Mouse (Mus musculus) R1 (cell line): ENCODE measurements around the gene Gatad2b.
"Not testable (repeated sequence)": the region's sequence is repeated elsewhere in the genome, so short reads cannot be mapped to it uniquely, and the experiment has no call there.

Source experiments
- DNase-seq: peaks from one replicate; pipeline ENCODE4 v3.0.0-alpha.2; 2018; ENCODE audit warnings: low read depth, low spot score

The Gatad2b gene

DNA sequence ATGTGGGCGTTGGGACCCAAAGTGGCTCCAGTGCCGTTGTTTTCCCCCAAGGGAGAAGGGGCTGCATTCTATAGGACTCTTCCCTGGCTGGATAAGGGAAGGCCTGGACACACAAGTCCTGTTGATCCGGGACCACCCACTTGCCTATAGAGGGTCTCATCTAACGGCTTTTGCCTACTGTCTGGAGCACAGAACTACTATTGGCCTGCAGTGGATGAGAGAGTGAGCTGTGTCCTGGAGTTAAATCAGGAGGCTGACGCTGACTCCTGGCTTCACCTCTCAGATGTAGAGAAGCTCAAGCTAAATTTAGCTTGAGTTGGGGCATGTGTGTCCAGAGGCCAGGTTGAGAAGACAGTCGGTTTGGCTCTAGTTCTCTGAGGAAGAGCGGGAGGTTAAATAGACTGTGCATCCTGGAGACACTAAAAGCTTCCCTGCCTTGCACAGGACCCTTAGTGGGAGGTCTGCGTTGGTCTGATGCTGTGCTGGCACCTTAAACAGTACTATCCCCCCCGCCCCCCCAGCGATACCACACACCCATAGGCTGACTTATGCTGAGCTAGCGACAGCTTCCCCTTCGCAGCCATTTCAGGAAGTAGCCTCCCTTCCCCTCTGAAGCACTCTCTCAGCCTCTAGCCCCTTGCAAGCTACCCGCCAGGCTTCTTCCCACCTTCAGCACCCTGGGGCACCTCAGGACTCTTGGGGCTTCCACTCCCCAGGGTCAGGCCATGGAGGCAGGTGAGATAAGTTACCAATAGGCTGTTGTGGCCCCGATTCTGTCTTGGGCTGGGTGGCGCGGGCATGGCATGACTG is 26.8 kb upstream of the Gatad2b start:
- peak; percentile 20 for DNase-seq

DNA sequence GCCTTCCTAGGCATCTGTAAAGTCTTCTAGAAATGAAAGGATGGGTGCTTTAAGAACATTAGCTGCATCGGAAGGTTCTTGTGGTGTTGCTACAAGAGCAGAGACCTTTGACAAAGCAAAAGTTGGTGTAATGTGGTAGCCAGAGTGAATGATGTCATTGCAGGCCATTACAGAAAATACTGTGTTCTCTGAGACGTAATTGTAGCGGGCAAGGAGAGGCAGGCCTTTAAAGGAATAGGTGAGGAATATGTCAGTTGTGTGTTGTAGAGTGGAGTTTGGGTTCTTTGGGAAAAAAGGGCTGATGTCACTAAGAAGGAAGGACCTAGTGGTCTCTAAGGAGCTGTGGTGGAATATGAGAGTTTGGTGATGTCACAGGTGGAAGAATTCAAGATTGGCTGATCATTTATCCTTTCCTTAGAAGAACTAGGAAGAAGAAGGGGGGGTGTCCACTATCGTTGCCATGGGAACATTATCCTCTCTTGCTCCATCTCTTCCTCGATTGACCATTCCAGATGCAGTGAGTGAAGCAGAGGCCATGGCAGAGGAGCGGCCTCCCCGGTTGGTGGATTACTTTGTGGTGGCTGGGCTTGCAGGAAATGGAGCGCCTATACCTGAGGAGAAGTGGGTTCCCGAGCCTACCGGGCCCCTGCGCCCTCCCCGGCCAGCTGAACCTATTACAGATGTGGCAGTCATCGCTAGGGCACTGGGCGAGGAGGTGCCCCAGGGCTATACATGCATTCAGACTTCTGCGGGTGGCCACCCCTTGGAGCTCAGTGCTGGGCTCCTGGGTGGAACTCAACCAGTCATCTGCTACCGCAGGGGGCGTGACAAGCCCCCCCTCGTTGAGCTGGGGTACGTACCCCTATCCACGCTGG is 25.8 kb upstream of the Gatad2b start:
- DNase-seq, result no peak

DNA sequence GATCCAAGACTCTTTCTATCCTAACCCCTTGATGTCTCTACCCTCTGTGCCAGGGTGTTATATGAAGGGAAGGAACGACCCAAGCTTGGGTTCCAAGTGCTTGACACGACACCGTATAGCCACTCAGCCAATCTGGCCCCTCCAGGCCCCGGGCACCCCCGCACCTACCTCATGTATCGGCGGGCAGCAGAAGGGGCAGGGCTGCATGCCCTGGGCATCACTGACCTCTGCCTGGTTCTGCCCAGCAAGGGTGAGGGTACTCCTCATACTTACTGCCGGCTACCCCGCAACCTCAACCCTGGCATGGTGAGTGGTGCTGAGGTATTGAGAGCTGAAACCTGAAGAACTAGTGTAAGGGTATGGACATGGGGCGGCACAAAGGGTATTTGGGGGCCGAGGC is 24.8 kb upstream of the Gatad2b start:
- no peak for DNase-seq

DNA sequence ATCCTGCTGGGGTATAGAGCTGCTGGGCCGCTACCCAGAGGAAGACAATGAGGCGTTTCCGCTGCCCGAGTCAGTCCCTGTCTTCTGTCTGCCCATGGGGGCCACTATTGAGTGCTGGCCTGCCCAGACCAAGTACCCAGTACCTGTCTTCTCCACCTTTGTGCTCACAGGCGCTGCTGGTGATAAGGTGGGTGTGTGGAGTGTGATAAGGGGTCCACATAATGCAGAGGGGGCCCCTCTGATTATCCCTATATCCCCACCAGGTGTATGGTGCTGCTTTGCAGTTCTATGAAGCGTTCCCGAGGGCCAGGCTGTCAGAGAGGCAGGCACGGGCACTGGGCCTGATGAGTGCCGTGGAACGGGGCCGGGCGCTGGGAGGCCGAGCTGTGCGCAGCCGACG is 24.0 kb upstream of the Gatad2b start:
- DNase-seq, result no peak

DNA sequence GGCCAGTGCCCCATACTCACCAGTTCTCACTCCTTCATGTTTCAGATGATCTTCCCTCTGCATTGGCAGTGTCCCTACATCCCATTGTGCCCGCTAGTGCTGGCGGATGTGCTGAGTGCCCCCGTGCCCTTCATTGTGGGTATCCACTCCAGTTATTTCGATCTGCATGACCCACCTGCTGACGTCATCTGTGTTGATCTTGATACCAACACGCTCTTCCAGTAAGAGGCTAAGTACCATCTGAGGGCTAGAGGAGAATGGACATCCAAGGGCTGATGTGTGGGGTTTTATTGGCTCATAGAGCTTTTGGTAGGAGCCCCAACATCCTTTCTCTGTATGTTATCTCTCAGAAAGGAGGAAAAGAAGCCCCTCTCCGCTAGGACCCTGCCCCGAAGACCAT is 22.2 kb upstream of the Gatad2b start:
- DNase-seq, result no peak

DNA sequence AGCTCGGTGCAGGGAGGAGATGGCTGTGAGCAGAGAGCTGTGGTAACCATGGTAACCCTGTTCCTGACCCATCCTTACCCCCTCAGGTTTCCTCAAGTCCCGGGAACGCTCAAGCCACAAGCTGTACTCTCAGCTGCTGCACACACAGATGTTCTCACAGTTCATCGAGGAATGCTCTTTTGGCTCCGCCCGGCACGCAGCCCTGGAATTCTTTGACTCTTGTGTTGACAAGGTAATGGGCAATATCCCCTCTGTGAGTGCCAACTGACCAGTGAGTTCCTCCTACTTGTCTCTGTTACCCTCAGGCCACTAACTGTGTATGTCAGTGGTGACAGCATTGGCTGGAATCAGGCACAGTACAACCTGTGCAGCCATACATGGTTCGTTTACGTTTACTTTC is 20.8 kb upstream of the Gatad2b start:
- DNase-seq, result peak; percentile 67

DNA sequence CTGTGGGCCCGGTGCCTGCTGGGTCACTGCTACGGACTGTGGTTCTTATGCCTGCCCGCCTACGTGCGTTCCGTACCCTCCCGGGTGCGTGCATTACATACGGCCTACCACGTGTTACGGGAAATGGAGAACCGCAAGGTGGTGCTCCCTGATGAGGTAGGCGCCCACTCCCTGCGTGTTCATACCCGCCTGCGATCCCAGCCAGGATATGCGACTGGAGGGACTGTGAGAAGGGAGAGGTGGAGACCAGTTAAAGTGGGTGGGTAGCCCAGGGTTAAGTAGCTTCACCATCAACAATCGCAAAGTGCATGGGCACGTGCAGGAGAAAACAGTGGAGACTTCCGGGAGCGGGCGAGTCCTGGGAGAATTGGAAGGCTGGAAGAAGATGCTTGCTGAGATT is 19.1 kb upstream of the Gatad2b start:
- DNase-seq, result peak; percentile 52

DNA sequence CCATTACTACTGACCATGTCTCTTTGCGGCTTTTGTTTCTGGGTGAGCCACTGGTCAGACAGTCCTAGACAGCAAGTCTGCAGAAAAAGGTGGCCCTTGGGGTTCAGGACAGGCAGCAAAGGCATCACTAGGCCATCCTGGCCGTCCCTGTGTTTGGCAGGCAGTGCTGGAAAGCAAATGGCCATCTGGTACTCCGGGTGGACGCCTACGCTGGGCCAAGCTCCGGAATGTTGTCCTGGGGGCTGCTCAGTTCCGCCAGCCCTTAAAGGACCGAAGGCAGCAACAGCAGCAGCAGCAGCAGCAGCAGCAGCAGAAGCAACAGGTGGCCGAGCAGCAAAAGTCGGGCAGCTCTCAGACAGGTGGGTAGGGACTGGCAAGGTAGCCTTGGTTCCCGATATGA is 17.7 kb upstream of the Gatad2b start:
- no peak for DNase-seq

DNA sequence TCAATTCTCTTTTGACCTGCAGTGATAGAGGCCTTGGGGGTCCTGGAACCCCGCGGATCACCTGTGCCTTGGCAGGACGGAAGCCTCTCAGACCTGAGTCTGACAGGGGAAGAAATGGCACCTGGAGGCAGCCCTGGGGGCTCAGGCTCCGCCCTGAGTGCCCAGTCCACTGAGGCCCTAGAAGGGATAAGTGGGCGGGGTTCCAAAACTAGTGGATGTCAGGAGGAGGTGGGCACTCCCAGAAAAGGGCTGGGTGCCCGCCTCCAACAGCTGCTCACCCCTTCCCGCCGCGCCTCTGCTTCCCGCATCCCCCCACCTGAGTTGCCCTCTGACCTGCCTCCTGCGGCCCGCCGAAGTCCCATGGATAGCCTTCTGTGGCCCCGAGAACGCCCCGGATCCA is 16.1 kb upstream of the Gatad2b start:
- peak; percentile 31 for DNase-seq

DNA sequence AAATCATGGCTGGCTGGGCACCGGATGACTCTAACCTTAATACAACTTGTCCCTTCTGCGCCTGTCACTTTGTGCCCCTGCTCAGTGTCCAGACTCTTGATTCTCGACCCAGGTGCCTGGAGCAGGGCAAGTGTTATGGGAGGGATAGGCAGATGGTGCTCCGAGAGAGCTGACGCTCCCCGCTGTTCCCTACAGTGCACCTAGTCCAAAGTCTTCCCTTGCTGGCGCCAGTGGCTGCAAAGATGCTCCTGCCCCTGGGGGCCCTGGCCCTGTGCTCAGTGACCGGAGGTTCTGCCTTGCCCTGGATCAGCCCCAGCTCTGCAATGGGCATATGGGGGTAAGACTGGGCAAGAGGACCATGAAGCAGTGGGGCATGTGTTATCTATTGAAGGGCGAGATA is 15.2 kb upstream of the Gatad2b start:
- DNase-seq, result no peak

DNA sequence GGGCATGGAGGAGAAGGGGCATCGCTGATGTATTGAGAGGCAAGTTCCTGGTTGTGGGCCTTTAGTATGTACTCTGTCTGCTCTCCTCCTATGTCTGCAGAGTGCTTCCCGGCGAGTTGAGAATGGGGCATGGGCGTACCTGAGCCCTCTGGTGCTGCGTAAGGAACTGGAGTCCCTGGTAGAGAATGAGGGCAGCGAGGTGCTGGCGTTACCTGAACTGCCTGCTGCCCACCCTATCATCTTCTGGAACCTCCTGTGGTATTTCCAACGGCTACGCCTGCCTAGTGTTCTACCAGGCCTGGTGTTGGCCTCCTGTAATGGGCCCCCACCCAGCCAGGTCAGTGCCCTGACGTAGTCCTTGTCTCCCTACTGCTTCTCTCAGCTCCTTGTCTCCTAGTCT is 14.8 kb upstream of the Gatad2b start:
- no peak for DNase-seq

DNA sequence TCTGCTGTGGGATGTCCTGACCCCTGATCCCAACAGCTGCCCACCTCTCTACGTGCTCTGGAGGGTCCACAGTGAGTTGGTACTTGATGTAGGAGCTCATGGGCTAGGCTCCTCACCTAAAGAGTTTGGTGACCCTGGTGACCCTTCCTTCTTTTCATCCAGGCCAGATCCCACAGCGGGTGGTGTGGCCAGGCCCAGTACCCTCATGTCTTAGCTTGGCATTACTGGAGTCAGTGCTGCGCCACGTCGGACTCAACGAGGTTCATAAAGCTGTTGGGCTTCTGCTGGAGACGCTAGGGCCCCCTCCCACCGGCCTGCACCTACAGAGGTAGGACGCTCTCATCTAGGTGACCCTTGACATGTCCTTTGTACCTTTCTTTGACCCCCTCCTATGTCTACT is 13.8 kb upstream of the Gatad2b start:
- DNase-seq, result no peak

DNA sequence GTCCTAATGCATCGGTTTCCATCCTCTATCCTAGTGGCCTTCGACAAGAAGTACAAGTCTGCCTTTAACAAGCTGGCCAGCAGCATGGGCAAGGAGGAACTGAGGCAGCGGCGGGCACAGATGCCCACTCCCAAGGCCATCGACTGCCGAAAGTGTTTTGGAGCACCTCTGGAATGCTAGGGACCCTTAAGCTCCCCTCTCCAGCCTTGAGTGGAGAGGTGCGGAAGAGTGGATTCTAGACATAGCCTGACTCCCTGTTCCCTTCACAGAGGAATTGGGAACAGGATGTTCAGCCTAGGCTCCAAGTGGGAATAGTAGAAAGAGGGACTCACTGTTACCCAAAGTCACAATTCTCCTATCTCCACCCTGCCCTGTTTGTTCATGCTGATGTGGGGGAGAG is 13.2 kb upstream of the Gatad2b start:
- DNase-seq, result no peak

DNA sequence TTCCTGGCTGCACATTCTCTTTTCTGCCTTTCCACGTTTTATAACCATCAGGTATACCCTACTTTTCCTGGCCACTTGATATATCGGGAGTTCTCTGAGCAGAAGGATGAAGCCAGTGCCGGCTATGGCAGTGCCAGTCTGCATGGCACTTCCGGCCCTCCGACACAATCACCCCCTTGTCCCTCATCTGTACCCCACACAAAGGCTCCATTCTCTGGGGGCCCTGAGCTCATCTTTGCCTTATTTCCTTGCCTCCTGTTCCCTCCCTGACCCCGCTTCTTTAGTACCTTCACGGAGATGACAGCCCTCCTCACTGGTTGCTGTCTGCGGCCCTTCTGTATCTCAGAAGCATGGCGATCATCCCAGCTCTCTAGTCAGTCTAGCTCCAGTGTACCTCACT is 12.3 kb upstream of the Gatad2b start:
- no peak for DNase-seq

DNA sequence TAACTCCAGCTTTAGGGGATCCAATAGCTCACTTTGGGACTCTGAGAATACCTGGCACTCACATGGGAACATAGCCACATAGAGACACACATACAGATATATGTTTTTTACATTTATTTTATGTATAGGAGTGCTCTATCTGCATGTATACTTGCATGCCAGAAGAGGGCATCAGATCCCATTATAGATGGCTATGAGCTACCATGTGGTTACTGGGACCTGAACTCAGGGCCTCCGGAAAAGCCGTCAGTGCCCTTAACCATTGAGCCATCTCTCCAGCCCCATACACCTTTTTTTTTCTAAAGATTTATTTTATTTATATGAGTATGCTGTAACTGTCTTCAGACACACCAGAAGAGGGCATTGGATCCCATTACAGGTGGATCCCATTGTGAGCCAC is 8.8 kb upstream of the Gatad2b start:
- DNase-seq, result no peak

DNA sequence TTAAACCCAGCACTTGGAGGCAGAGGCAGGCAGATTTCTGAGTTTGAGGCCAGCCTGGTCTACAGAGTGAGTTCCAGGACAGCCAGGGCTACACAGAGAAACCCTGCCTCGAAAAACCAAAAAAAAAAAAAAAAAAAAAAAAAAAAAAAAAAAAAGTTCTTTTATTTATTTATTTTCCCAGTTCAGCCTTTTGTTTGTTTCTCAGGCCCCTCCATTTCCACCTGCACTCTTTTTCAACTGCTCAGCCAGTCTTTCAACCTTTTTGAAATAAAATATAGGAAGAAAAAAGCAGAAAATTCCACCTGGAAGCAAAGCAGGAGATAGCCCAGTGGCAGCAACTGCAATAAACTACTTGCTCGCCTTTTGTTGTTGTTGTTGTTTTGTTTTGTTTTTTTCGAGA is 3.6 kb upstream of the Gatad2b start:
- not testable (repeated sequence) for DNase-seq

DNA sequence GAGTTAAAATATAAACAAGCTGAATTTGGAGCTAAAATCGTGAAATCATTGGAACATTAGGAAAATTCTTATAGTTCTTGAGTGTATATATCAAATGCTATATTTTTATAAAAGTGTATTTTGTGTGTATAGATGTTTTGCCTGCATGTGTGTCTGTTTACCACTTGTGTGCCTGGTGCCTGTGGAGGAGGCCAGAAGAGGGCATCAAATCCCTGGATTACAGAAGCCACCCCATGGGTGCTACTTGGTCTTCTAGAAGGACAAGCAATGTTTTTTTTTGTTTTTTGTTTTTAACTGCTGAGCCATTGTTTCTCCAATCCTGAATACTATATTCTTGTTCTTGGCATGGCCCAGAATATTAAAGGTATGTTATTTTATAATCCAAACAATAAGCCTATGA is 2.4 kb upstream of the Gatad2b start:
- DNase-seq, result no peak

DNA sequence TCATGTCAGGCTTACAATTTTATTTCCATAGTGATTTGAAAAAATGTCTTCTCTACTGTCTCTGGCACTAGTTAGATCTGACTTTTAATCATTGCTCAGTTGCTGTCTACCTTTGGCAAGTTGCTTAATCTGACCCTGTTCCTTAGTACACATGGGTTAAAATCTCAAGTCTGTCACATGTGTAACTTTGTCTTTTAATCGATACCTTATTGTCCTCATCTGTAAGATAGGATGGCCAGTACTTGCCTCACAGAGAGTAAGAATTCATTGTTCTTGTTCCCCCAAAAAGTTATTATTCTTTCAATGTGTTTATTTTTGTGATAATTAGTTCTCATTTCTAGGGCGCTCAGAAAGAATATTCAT is 1.0 kb upstream of the Gatad2b start:
- DNase-seq, result no peak

DNA sequence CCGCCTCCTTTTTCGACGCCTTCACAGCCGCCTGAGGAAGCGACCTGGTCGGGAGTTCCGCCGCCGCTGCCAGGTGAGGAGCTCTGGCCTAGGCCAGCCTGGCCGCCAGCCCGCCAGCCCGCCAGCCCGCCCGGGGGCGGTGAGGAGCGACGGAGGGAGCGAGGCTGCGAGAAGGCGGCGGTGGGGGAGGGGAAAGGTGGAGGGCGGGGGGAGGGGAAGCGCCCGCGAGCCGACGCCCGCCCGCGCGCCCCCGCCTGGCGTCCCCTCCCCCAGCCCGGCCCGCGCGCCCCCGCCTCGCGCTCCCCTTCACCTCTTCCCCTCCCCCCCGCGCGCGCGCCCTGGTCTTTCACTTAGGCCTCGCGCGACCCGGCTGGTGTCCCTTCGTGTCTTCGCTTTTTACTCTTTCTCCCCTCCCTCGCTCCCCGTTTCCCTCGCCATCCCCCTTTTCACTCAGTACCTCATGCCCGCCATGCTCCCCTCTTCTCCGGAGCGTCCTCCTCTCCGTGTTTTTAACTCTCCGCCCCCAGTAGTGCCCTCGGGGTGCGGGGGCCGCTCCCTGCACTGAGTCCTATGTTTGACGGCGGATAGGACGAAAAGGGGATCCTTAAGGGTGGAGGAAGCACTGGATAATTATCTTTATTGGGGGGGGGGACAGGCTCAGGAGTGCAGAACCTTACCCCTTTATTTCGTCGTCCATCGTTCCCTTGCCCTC is 530 bp downstream of the Gatad2b start:
- peak; percentile 83 for DNase-seq

DNA sequence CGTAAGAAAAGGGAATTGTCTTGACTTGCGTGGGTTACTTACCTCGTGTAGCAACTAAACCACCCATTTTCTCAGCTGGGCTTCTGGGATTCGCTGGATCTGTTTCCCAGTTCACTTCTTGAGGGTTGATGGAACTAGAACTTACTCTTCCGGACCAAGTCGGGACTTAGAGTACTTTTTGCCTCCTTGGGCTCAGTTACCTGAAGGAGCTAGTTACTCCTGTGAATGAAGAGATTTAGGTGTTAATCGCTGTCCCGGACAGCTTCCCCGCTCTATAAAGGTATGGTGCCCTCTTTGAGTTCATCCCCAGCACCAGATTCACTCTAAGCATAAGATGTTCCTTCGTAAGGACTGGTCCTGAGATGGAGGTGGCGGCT is 1.1 kb downstream of the Gatad2b start:
- peak; percentile 48 for DNase-seq

DNA sequence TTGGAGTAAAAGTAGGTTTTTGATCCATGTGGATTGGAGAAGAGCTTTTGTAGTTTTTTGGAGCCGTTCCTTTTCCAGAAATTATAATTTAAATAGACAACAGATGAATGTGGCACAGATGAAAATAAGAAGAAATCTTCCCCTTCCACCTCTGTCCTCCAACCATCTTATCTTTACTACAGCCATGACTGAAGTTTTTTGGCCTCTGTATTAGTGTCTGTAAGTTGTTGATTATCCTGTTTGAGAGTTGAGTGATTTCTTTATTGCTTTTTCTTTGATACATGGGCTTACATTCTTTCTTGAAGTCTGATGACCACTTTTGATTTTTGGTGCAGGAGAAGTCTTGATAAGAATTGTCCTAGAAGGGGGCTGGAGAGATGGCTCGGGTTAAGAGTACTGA is 1.7 kb downstream of the Gatad2b start:
- no peak for DNase-seq

DNA sequence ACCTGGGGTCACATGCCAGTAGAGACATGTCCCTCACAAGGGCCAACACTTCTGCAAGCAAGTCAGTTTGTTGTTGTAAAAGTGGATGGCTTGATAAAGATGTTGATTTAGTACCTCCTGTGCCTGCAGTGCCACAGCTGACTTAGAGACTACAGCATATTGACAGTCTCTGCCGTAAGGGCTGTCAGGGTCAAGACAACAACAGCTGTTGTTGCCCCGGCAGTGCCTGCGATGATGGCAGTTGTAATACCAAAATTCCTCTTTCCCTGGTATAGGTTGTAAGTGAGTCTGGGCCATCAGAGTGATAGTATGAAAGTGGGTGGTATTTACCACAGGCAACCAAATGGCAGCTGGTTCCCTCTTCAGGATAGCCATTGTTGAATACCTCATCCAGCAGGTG is 12.8 kb downstream of the Gatad2b start:
- no peak for DNase-seq

DNA sequence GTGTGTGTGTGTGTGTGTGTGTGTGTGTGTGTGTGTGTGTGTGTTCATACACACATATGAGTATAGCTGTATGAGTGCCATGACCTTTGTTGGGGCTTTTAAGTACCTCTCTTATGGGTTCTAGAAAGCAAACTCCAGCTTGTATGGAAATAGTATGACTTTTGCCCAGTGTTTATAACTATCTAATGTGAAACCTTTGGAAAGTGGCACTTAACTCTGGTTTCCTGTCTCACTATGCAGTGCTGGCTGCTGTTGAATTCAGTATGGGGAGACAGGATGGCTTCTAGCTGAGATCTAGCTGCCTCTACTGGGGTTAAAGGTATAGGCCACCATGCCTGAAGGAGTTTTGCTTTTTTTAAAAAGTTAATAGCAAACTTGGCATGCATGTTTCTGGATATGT is 16.6 kb downstream of the Gatad2b start:
- no peak for DNase-seq
